Mouse (Mus musculus) c-Kit-positive CD71-positive TER-119-positive erythroid progenitor cells, embryonic 14.5 days (primary cell): ENCODE measurements at regions not wholly inside any gene's neighbourhood (a gene's known extent, or its start where the extent isn't known, plus 50 kb on each side); places are given as distances from the start of the nearest gene placed in this dataset.

Source experiments
- DNase-seq: peaks from one replicate; pipeline ENCODE4 v3.0.0-alpha.2; 2013; ENCODE audit warnings: low spot score

DNA sequence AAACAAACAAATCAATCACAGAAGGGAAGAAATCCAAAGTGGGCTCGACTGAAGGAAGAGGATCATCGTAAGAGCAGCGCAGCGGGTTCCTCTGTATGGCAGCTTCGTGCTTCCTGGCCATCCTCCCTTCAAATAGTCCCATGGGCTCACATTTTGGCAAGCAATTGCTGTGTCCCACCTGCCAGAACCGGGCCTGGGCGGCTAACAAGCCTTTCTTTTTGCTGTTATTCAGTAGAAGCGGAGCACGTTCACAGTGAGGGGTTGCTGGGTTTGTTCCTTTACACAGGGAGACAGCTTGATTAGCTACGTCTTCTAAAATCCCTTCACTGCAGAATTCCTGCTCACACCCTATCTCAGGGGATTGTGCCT is 258.6 kb upstream of the Prok2 start:
- DNase-seq: no peak

- DNase-seq: no peak
These were observed 258.1 kb upstream of the Prok2 start for GRCm38 (mm10) chr6:99984057-99984855.

DNA sequence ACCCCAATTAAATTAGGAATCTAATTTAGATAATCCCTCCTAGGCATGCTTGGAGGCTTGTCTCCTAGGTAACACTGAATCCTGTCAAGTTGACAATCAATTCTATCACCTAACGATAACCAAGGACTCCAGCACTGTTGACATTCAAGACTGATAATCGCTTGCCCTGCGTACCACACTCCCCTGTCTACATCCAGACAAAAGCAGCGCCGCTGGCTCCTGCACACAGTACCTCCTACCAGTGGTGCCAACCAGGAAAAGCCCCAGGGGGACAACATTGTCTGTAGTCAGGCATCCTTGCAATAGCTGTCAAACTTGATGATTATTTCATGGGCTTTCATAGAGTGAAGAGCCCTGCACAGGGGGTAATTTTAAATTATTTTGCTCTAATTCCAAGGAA is 253.4 kb upstream of the Prok2 start:
- DNase-seq: no peak

DNA sequence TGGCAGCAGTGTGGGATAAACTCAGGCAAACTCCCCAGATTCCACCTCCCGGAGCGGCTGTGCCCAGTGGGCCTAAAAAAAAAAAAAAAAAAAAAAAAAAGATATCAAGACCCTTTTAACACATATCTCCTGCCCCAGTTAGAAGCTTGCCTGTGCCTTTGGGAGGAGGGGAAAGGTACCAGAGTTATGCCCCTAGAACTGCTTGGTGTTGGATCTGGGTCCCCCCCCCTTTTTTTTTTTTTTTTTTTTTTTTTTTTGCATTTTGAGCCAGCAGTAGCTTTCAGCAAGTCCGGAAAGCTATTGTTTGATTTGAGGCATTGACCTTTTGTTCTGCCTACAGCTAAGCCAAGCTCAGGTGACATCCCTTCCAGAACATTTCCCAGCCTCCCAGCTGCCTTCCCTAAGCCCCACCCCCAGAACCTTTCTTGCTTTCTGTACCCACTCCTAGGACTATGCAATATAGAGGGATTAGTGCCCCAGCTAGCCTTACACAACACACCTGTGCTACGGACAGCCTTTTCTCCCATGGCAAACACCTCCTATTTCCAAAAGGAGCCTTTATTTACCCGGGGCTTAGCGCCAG is 252.1 kb upstream of the Prok2 start:
- DNase-seq: no peak

DNA sequence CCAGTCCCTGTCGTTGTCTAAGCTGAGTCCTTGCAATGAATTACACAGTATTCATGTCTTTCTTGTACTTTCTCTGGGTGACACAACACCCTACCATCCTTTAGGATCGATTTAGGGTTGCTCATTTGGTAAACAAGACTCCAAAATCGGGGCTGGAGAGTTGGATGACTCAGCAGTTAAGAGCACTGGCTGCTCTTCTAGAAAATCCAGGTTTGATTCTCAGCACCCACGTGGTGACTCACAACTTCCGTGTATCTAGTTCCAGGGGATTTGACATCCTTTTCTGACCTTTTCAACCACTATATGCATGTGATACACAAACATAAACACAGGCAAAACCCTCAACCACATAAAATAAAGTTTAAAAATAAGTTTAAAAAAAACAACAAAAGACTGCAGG is 250.0 kb upstream of the Prok2 start:
- no peak for DNase-seq

- no peak for DNase-seq
These were observed 249.3 kb upstream of the Prok2 start for GRCm38 (mm10) chr6:99975486-99975885.

- DNase-seq: no peak
These were observed 248.3 kb upstream of the Prok2 start for GRCm38 (mm10) chr6:99974464-99974863.

DNA sequence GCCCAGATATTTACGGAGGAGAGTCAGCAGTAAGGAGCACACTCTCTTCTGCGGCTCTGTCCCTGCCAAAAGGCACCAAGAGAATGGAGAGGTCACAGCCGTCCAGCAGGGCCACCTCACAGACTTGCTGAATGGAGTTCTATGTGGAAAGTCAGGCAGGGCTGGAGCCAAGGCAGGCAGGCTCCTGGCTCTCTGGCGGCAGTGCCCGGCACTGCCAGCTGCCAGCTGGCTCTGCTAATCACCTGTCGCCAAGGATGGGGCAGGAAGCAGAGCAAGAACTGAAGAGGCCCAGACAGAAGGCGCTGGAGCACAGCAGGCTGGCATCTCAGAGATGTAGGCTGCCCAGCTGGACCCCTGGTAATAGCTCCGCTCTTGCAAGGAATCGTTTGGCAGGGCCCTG is 245.2 kb upstream of the Prok2 start:
- DNase-seq: no peak

DNA sequence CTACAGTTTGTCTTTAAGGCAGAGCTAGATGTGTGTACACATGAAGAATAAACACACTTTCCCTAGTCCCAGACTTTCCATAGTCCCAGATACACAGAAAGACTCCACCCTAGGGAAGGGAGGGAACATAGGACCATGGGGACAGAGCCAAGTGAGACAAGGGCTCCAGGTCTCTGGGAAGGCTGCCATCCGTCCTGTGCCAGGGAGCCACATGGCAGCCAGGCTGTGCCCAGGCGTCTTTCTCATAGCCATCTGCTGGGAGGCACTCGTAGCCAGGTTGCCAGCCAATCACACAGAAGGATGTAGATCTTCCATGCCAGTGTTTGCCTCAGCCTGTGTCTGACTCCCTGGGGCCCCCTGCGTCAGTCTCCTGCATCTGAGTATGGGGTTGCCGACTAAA is 242.7 kb upstream of the Prok2 start:
- DNase-seq: no peak

DNA sequence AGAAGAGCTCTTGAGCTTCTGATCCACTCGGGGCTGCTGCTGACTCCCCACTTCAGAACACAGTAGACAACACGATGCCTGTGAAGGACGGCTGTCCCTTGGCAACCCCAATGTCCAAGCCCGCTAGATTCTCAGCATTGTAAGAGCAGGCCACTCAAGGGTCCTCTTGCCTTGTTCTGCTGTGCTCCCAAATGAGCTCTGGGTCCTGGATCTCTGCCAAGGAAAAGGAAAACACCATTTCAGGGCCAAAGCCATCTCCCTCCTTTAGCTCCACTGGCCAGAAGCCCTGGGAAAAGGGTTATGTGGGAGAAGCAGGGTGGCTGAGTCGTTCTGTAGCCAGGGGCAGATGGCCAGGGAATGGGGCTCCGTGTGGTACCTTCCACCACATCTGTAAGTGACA is 241.3 kb upstream of the Prok2 start:
- DNase-seq: no peak

DNA sequence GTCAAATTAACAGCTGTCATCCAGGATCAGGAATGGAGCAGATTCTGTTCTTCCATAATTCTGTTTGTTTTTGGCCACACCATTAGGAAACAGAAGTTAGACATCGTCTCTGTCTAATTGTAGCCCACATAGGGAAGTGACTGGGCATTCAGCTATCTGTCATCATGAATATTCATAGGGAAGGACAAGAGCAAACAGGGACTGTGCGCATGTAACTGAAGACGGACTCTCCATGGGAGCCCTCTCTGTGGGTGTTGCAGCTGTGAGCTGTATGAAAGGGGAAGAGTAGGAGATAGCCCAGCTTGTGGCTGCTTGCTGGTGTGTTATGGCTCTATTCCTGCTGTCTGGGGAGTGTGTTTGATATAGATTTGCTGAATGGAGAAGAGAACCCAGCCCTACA is 238.3 kb upstream of the Prok2 start:
- no peak for DNase-seq

DNA sequence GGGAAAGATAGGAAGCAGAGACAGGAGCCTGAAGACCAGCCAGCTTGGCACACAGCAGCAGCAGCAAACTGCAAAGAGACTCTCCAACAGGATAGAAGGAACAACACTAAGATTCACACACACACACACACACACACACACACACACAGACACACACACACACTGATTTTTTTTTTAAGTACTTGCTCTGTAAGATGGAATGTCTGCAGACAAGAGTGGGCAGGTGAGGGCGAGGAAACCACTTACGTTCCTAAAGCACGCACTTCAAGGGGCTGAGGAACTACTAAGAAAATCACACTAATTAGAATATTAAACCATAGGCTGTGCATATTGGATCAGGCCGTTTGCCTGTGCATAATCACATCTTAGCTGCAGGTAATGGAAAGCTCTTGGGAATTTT is 237.8 kb upstream of the Prok2 start:
- no peak for DNase-seq

- DNase-seq: no peak
These were observed 233.2 kb upstream of the Prok2 start for GRCm38 (mm10) chr6:99959371-99959770.

- DNase-seq: no peak
These were observed 228.9 kb upstream of the Prok2 start for GRCm38 (mm10) chr6:99954832-99955830.

GRCm38 (mm10) chr6:99953980-99954776 is 228.0 kb upstream of the Prok2 start:
- no peak for DNase-seq

GRCm38 (mm10) chr6:99950811-99951210 is 224.6 kb upstream of the Prok2 start:
- no peak for DNase-seq

- no peak for DNase-seq
These were observed 220.7 kb upstream of the Prok2 start for GRCm38 (mm10) chr6:99946917-99947316.

GRCm38 (mm10) chr6:99946481-99946880 is 220.3 kb upstream of the Prok2 start:
- no peak for DNase-seq

- DNase-seq: no peak
These were observed 219.5 kb upstream of the Prok2 start for GRCm38 (mm10) chr6:99945691-99946090.

GRCm38 (mm10) chr6:99942958-99943357 is 216.8 kb upstream of the Prok2 start:
- no peak for DNase-seq

GRCm38 (mm10) chr6:99940118-99940517 is 213.9 kb upstream of the Prok2 start:
- no peak for DNase-seq

- no peak for DNase-seq
These were observed 213.2 kb upstream of the Prok2 start for GRCm38 (mm10) chr6:99939382-99939781.
